ENCODE assay signal across 17 mouse cellular contexts in genomic region chr5:130268976-130269375, GRCm38 (mm10). TPM values are rescaled to one million over a fixed set of nuclear protein-coding genes. Genes with fewer than 3 reads are reported as not detected.
DNase-seq lines count a peak whose midpoint lies in the region; ATAC-seq lines count a peak whose summit lies in the region.
"Had no signal": no experiment of that assay in that cellular context is flagged by ENCODE, and none has a peak within 500 bp of the region (broad histone marks: within the 10 kb centered on the region; RNA-seq: fewer than 3 reads in every experiment).

No protein-coding gene starts in this region.

- DNase-seq in frontal cortex, postnatal 14 days (ENCODE audit: low spot score in 2 of 2) = no peak
- DNase-seq in adrenal gland, adult 18-20 months (ENCODE audit: low spot score in 2 of 2) = peak; percentile 33 to 40
- peak; percentile 55 for DNase-seq in adrenal gland, postnatal 10 days
- DNase-seq in gastrocnemius, postnatal 25 days = no peak
- DNase-seq in Muller cell, postnatal 12 days (ENCODE audit: inconsistent ontology term) = no peak
- DNase-seq: B cell, adult 2 months; cerebellum, adult 8-10 months; heart, postnatal 14 days; kidney, adult 18-20 months; kidney, postnatal 25 days; liver; lung, adult 2 months; lung, postnatal 10 days; midbrain, embryonic 14.5 days; retina, postnatal 1 day; right cerebral cortex, postnatal 14 days had no signal

- ATAC-seq in frontal cortex, adult (ENCODE audit: low TSS enrichment) = peak; percentile 24; the same call in 1 of the 2 replicates

RNA-seq across cellular contexts. Expression of gene Tyw1, which starts 13.6 kb away (rescaled TPM):
- total RNA-seq in adrenal gland, adult 18-20 months (2021) = 10 to 100 TPM; 21.1 to 27.8 TPM
- 10 to 100 TPM; 17.8 to 21.4 TPM for total RNA-seq in adrenal gland, postnatal 10 days (2021)
- total RNA-seq in gastrocnemius, postnatal 25 days (2021) = 1 to 10 TPM; 8.7 to 8.8 TPM

RNA-seq across cellular contexts. Expression of gene Sbds, which starts 13.6 kb away (rescaled TPM):
- 100 to 1,000 TPM; 119 to 126 TPM for total RNA-seq in adrenal gland, adult 18-20 months (2021)
- total RNA-seq in adrenal gland, postnatal 10 days (2021) = 10 to 100 TPM; 65.6 to 68.5 TPM
- total RNA-seq in gastrocnemius, postnatal 25 days (2021) = 10 to 100 TPM; 25.5 to 25.6 TPM

RNA-seq across cellular contexts. Expression of gene Tmem248, which starts 52.1 kb away (rescaled TPM):
- 10 to 100 TPM; 57.9 to 75.8 TPM for total RNA-seq in adrenal gland, adult 18-20 months (2021)
- total RNA-seq in adrenal gland, postnatal 10 days (2021) = 10 to 100 TPM; 48.6 to 54.3 TPM
- total RNA-seq in gastrocnemius, postnatal 25 days (2021) = 10 to 100 TPM; 36.0 to 40.1 TPM

Comparison
In these comparisons a context has a peak if more than half of its experiments do, and no peak if none do; other contexts are left out.
1. DNase-seq: peak in adrenal gland, adult 18-20 months (2 of 2) and adrenal gland, postnatal 10 days (single experiment); none in frontal cortex, postnatal 14 days (0 of 2), gastrocnemius, postnatal 25 days (single experiment) and Muller cell, postnatal 12 days (single experiment).